Mouse (Mus musculus): ENCODE measurements around the gene Olfr697. TPM values are rescaled to one million over a fixed set of nuclear protein-coding genes. Genes with fewer than 3 reads are reported as not detected.

The Olfr697 gene
- polyA plus RNA-seq (2012; rRNA removed): not detected in 2 replicates

GRCm38 (mm10) chr7:106742343-106742742 is at the start of gene Olfr697:
Gene Olfr697, minus strand, starts transcription at chr7:106742443.

GRCm38 (mm10) chr7:106755297-106755696 is 13.1 kb upstream of the Olfr697 start, which contains the start of gene Olfr698:
Gene Olfr698, minus strand, starts transcription at chr7:106755397.

GRCm38 (mm10) chr7:106716296-106716695 is 25.9 kb downstream of the Olfr697 start, which contains the start of gene Olfr695:
Gene Olfr695, minus strand, starts transcription at chr7:106716396.

GRCm38 (mm10) chr7:106691714-106692113 is 50.5 kb downstream of the Olfr697 start, which contains the start of gene Olfr694:
Gene Olfr694, minus strand, starts transcription at chr7:106691814.

Other genes with a start within 250 kb of the Olfr697 start
- not detected in 2 replicates for gene Olfr693, start 61.9 kb downstream of the Olfr697 start, polyA plus RNA-seq (2012; rRNA removed)
- not detected in 2 replicates for gene Olfr694, start 50.6 kb downstream of the Olfr697 start, polyA plus RNA-seq (2012; rRNA removed)
- gene Olfr695, start 26.0 kb downstream of the Olfr697 start, polyA plus RNA-seq (2012; rRNA removed): not detected in 2 replicates
- not detected in 2 replicates for gene Olfr698, start 13.0 kb upstream of the Olfr697 start, polyA plus RNA-seq (2012; rRNA removed)
- not detected in 2 replicates for gene Olfr699, start 50.8 kb upstream of the Olfr697 start, polyA plus RNA-seq (2012; rRNA removed)
- not detected in 2 replicates for gene Olfr700, start 66.4 kb upstream of the Olfr697 start, polyA plus RNA-seq (2012; rRNA removed)
- not detected in 2 replicates for gene Olfr701, start 71.7 kb upstream of the Olfr697 start, polyA plus RNA-seq (2012; rRNA removed)
- not detected in 2 replicates for gene Olfr702, start 91.5 kb upstream of the Olfr697 start, polyA plus RNA-seq (2012; rRNA removed)
- gene Olfr703, start 100.9 kb upstream of the Olfr697 start, polyA plus RNA-seq (2012; rRNA removed): not detected in 2 replicates
- gene Olfr704, start 120.7 kb upstream of the Olfr697 start, polyA plus RNA-seq (2012; rRNA removed): not detected in 2 replicates
- not detected in 2 replicates for gene Olfr705, start 134.4 kb upstream of the Olfr697 start, polyA plus RNA-seq (2012; rRNA removed)
- not detected in 2 replicates for gene Olfr706, start 145.7 kb upstream of the Olfr697 start, polyA plus RNA-seq (2012; rRNA removed)
- gene Olfr707, start 158.8 kb upstream of the Olfr697 start, polyA plus RNA-seq (2012; rRNA removed): not detected in 2 replicates
- gene Olfr1532-ps1, start 165.6 kb upstream of the Olfr697 start, polyA plus RNA-seq (2012; rRNA removed): not detected in 2 replicates
- gene Olfr709-ps1, start 189.8 kb upstream of the Olfr697 start, polyA plus RNA-seq (2012; rRNA removed): not detected in 2 replicates
- not detected in 2 replicates for gene Olfr710, start 205.9 kb upstream of the Olfr697 start, polyA plus RNA-seq (2012; rRNA removed)
- gene Olfr6, start 221.5 kb upstream of the Olfr697 start, polyA plus RNA-seq (2012; rRNA removed): not detected in 2 replicates
- gene Olfr711, start 233.0 kb upstream of the Olfr697 start, polyA plus RNA-seq (2012; rRNA removed): not detected in 2 replicates